Mouse (Mus musculus) ES-E14 (cell line): ENCODE measurements around the gene Slc50a1.

Experiments
- CHD2 ChIP-seq: IDR thresholded peaks from 2 replicates; pipeline ENCODE4 v1.6.1; 2014; ENCODE audit warnings: mild to moderate bottlenecking, low read depth, low read length, inconsistent platforms
- HCFC1 ChIP-seq: IDR thresholded peaks from 2 replicates; pipeline ENCODE4 v1.6.1; 2012; ENCODE audit warnings: low read length, inconsistent platforms, borderline replicate concordance; ENCODE audit not compliant: insufficient read depth
- ZC3H11A ChIP-seq: IDR thresholded peaks from 2 replicates; pipeline ENCODE4 v1.6.1; 2012; ENCODE audit warnings: low read depth, mild to moderate bottlenecking, inconsistent platforms, low read length, borderline replicate concordance

DNA sequence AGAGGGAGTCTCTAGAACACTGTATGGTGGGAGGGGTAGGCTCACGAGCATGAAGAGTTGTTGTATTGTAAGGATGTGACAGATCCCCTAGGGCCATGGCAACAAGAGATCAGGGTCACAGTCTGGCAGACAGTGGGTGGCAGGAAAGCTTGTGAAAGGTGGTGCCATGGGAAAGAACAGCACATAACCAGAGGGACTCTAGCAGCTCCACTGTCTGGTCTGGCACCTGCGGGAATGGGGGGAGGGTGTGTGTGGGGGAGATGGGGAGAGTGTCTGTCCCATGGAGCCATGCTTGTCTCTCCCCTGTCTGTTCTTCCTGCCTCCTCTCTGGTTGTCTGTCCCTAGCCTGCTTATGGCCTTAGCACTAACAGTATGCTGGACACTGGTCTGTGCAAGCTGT, 15.2 kb upstream of the Slc50a1 start:
- TF ChIP-seq HCFC1 (no peak), CHD2 (no peak), ZC3H11A (no peak)
